ENCODE assay signal across 22 mouse cellular contexts in the genomic region with DNA sequence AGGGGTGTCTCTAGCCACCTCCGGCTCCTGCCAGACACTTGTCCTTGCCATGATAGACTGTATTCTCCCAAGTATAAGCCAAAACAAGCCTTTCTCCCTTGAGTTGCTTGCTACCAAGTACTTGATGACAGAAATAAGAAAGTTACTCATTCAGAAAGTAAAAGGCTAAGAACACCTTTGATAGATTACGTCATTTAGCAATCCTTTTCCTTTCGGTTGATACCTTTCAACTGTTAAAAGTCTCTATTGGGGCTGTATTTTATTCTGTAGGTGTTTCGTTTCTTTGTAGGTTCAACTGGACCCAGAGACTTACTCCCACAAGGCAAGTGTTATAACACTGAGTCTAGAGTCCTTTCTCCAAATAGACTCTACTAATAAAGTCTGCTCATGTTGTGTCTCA.
"Had no signal": no experiment of that assay in that cellular context is flagged by ENCODE, and none has a peak within 500 bp of the region (broad histone marks: within the 10 kb centered on the region; RNA-seq: fewer than 3 reads in every experiment).

No protein-coding gene starts in this region.

- ATAC-seq: hindbrain, postnatal 0 days; intestine, postnatal 0 days; liver, embryonic 12.5 days had no signal

- H3K36me3 ChIP-seq: heart, embryonic 13.5 days; heart, embryonic 15.5 days; hindbrain, embryonic 13.5 days; hindbrain, embryonic 15.5 days; limb, embryonic 13.5 days; limb, embryonic 15.5 days; liver, embryonic 12.5 days had no signal

- H3K4me1 ChIP-seq: heart, embryonic 13.5 days; heart, embryonic 15.5 days; hindbrain, embryonic 13.5 days; hindbrain, embryonic 15.5 days; limb, embryonic 13.5 days; limb, embryonic 15.5 days had no signal

- H3K4me3 ChIP-seq: gastrocnemius, adult 2 months; heart, embryonic 13.5 days; heart, embryonic 15.5 days; hindbrain, embryonic 13.5 days; hindbrain, embryonic 15.5 days; layer of hippocampus, adult 2 months; left cerebral cortex, adult 2 months; limb, embryonic 13.5 days; limb, embryonic 15.5 days; liver, embryonic 12.5 days had no signal

- H3K27me3 ChIP-seq: heart, embryonic 13.5 days; heart, embryonic 15.5 days; hindbrain, embryonic 13.5 days; hindbrain, embryonic 15.5 days; limb, embryonic 13.5 days; limb, embryonic 15.5 days; liver, embryonic 12.5 days had no signal

- DNase-seq: gastrocnemius, adult 2 months; gastrocnemius, postnatal 10 days; heart, adult 18-20 months; heart, postnatal 14 days; heart, postnatal 36 days; kidney, adult 18-20 months; kidney, adult 8-10 months; kidney, postnatal 10 days; kidney, postnatal 25 days; kidney, postnatal 4 days; left cerebral cortex, postnatal 4 days had no signal

- H3K9me3 ChIP-seq: heart, embryonic 13.5 days; heart, embryonic 15.5 days; hindbrain, embryonic 13.5 days; hindbrain, embryonic 15.5 days; limb, embryonic 13.5 days; limb, embryonic 15.5 days; liver, embryonic 12.5 days had no signal
